Mouse (Mus musculus): ENCODE results near the gene Rdh16. TPM values are rescaled to one million over a fixed set of nuclear protein-coding genes. Genes with fewer than 3 reads are reported as not detected.
"Not testable (repeated sequence)": the region's sequence is repeated elsewhere in the genome, so short reads cannot be mapped to it uniquely, and the experiment has no call there.

Gene Rdh16
- polyA plus RNA-seq, 1 experiment from 2014 or later = not detected

- H3K36me3 ChIP-seq (replicated peaks); H3K27me3 ChIP-seq (replicated peaks); H3K9me3 ChIP-seq; H3K4me3 ChIP-seq; ATAC-seq (replicated peaks); H3K4me2 ChIP-seq; H3K9ac ChIP-seq; H3K27ac ChIP-seq; H3K4me1 ChIP-seq: not testable (repeated sequence)
- WGBS = 72% methylated on average over 1 of the region's 1 CpGs
These were observed 15.5 kb upstream of the Rdh16 start for GRCm38 (mm10) chr10:127785411-127785810.

GRCm38 (mm10) chr10:127799295-127799694, 1.7 kb upstream of the Rdh16 start:
- 61% methylated on average over 1 of the region's 1 CpGs for WGBS
- ATAC-seq (replicated peaks) = no peak
- no peak overlapping the region for H3K4me2 ChIP-seq
- H3K9ac ChIP-seq = no peak overlapping the region
- no peak overlapping the region for H3K4me3 ChIP-seq
- no peaks in the 10 kb centered on the region for H3K4me1 ChIP-seq
- H3K27me3 ChIP-seq (replicated peaks) = no peaks in the 10 kb centered on the region
- no peak overlapping the region for H3K27ac ChIP-seq
- H3K36me3 ChIP-seq (replicated peaks) = no peaks in the 10 kb centered on the region
- no peaks in the 10 kb centered on the region for H3K9me3 ChIP-seq

GRCm38 (mm10) chr10:127801612-127802011, 660 bp downstream of the Rdh16 start:
- ATAC-seq (replicated peaks) = no peak
- Histone ChIP-seq H3K36me3 (replicated peaks) (no peaks in the 10 kb centered on the region), H3K27me3 (replicated peaks) (no peaks in the 10 kb centered on the region), H3K27ac (no peak overlapping the region), H3K9ac (no peak overlapping the region), H3K4me1 (no peaks in the 10 kb centered on the region), H3K9me3 (no peaks in the 10 kb centered on the region), H3K4me3 (no peak overlapping the region), H3K4me2 (no peak overlapping the region)
- WGBS = 86% methylated on average over 2 of the region's 2 CpGs

- no peaks in the 10 kb centered on the region for H3K9me3 ChIP-seq
- H3K4me3 ChIP-seq = no peak overlapping the region
- ATAC-seq (replicated peaks) = no peak
- 80% methylated on average over 5 of the region's 5 CpGs for WGBS
- no peaks in the 10 kb centered on the region for H3K4me1 ChIP-seq
- H3K9ac ChIP-seq = no peak overlapping the region
- no peak overlapping the region for H3K27ac ChIP-seq
- H3K4me2 ChIP-seq = no peak overlapping the region
- no peaks in the 10 kb centered on the region for H3K27me3 ChIP-seq (replicated peaks)
- H3K36me3 ChIP-seq (replicated peaks) = no peaks in the 10 kb centered on the region
These were observed 1.3 kb downstream of the Rdh16 start for GRCm38 (mm10) chr10:127802236-127802635.

GRCm38 (mm10) chr10:127804416-127804815, 3.5 kb downstream of the Rdh16 start:
- no peak overlapping the region for H3K4me2 ChIP-seq
- no peak overlapping the region for H3K9ac ChIP-seq
- ATAC-seq (replicated peaks) = no peak
- H3K36me3 ChIP-seq (replicated peaks) = no peaks in the 10 kb centered on the region
- H3K4me3 ChIP-seq = no peak overlapping the region
- H3K9me3 ChIP-seq = no peaks in the 10 kb centered on the region
- no peaks in the 10 kb centered on the region for H3K27me3 ChIP-seq (replicated peaks)
- 45% methylated on average over 7 of the region's 7 CpGs for WGBS
- H3K4me1 ChIP-seq = no peaks in the 10 kb centered on the region
- no peak overlapping the region for H3K27ac ChIP-seq

- ATAC-seq (replicated peaks) = no peak
- Histone ChIP-seq H3K9me3 (peaks cover 2% of the 10 kb centered on the region; the same call in 1 of the 2 replicates), H3K4me3 (no peak overlapping the region), H3K27ac (no peak overlapping the region), H3K4me1 (no peaks in the 10 kb centered on the region), H3K4me2 (no peak overlapping the region), H3K36me3 (replicated peaks) (no peaks in the 10 kb centered on the region), H3K27me3 (replicated peaks) (no peaks in the 10 kb centered on the region), H3K9ac (no peak overlapping the region)
These were observed 14.9 kb downstream of the Rdh16 start for GRCm38 (mm10) chr10:127815888-127816287.

GRCm38 (mm10) chr10:127817268-127817910, 16.4 kb downstream of the Rdh16 start:
- H3K9ac ChIP-seq; H3K4me1 ChIP-seq; H3K4me2 ChIP-seq; ATAC-seq (replicated peaks); H3K36me3 ChIP-seq (replicated peaks); H3K4me3 ChIP-seq; H3K9me3 ChIP-seq; H3K27me3 ChIP-seq (replicated peaks); H3K27ac ChIP-seq: not testable (repeated sequence)
- 89% methylated on average over 4 of the region's 4 CpGs for WGBS

DNA sequence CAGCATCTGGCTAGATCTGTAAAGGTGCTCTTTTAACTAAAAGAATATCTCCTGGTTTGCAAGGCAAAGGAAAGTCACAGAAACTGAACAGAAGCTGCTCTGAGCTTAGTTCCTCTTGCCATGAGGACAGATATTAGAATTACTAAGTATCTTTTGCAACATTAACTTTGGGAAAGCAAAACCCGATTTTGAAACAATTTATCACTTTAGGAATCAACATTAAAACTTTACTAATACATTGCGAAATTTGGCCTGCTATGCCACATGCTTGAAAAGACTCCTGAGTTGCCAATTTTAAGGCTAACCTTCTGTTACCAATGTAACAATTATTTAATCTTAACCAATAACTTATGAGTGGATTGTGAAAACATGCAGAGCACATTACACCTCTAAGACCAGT, 20.9 kb downstream of the Rdh16 start:
- not testable (repeated sequence) for H3K27me3 ChIP-seq (replicated peaks)
- 92% methylated on average over 2 of the region's 2 CpGs for WGBS

GRCm38 (mm10) chr10:127825386-127825785, 24.4 kb downstream of the Rdh16 start:
- WGBS = 81% methylated on average over 6 of the region's 6 CpGs
- no peak for ATAC-seq (replicated peaks)

More for the DNA sequence above, 20.9 kb downstream of the Rdh16 start:
- H3K4me3 ChIP-seq; H3K9ac ChIP-seq; H3K4me2 ChIP-seq; H3K4me1 ChIP-seq; H3K27ac ChIP-seq; ATAC-seq (replicated peaks); H3K36me3 ChIP-seq (replicated peaks); H3K9me3 ChIP-seq: not testable (repeated sequence)

GRCm38 (mm10) chr10:127829121-127829520, 28.2 kb downstream of the Rdh16 start:
- ATAC-seq (replicated peaks) = no peak
- Histone ChIP-seq H3K27me3 (replicated peaks) (no peaks in the 10 kb centered on the region), H3K4me1 (no peaks in the 10 kb centered on the region), H3K4me3 (no peak overlapping the region), H3K9ac (no peak overlapping the region), H3K4me2 (no peak overlapping the region), H3K36me3 (replicated peaks) (no peaks in the 10 kb centered on the region), H3K9me3 (no peaks in the 10 kb centered on the region), H3K27ac (no peak overlapping the region)
- 79% methylated on average over 3 of the region's 3 CpGs for whole genome bisulfite sequencing

More at GRCm38 (mm10) chr10:127825386-127825785, 24.4 kb downstream of the Rdh16 start:
- Histone ChIP-seq H3K9ac (no peak overlapping the region), H3K36me3 (replicated peaks) (no peaks in the 10 kb centered on the region), H3K9me3 (peaks cover 4% of the 10 kb centered on the region; the same call in 1 of the 2 replicates), H3K27me3 (replicated peaks) (no peaks in the 10 kb centered on the region), H3K4me3 (no peak overlapping the region), H3K4me2 (no peak overlapping the region), H3K27ac (no peak overlapping the region), H3K4me1 (no peaks in the 10 kb centered on the region)

- ATAC-seq (replicated peaks); H3K27ac ChIP-seq; H3K27me3 ChIP-seq (replicated peaks); H3K36me3 ChIP-seq (replicated peaks); H3K9me3 ChIP-seq; H3K9ac ChIP-seq; H3K4me1 ChIP-seq; H3K4me3 ChIP-seq; H3K4me2 ChIP-seq: not testable (repeated sequence)
- WGBS = 98% methylated on average over 1 of the region's 1 CpGs
These were observed 33.2 kb downstream of the Rdh16 start for GRCm38 (mm10) chr10:127834186-127834585.

DNA sequence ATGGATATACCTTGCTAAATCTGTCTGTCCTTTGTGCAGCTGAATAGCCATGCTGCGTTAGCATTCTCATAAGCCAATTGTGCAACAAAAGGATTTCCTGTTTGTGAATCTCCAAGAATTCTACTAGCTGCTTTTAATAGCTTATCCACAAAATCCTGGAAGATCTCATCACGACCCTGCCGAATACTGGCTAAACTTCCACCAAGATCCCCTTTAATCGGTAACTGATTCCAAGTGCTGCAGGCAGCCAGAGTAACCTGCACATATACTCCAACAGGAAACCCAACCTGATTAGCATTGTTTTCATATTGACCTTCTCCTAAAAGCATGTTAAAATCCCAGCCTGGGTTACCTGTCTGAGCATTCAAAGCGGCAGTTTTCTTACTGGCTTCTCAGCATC, 34.3 kb downstream of the Rdh16 start:
- H3K4me2 ChIP-seq = no peak overlapping the region
- no peak overlapping the region for H3K9ac ChIP-seq
- H3K27me3 ChIP-seq (replicated peaks) = no peaks in the 10 kb centered on the region
- no peaks in the 10 kb centered on the region for H3K4me1 ChIP-seq
- H3K36me3 ChIP-seq (replicated peaks) = no peaks in the 10 kb centered on the region
- no peak overlapping the region for H3K27ac ChIP-seq
- no peaks in the 10 kb centered on the region for H3K9me3 ChIP-seq
- WGBS = 75% methylated on average over 5 of the region's 5 CpGs
- H3K4me3 ChIP-seq = no peak overlapping the region
- ATAC-seq (replicated peaks) = no peak

- H3K36me3 ChIP-seq (replicated peaks); H3K4me1 ChIP-seq; H3K27ac ChIP-seq; H3K27me3 ChIP-seq (replicated peaks); H3K9me3 ChIP-seq; H3K4me3 ChIP-seq; H3K4me2 ChIP-seq; H3K9ac ChIP-seq; ATAC-seq (replicated peaks): not testable (repeated sequence)
- 92% methylated on average over 5 of the region's 5 CpGs for WGBS
These were observed 36.8 kb downstream of the Rdh16 start for GRCm38 (mm10) chr10:127837793-127838192.

Data from midbrain, embryonic 15.5 days (tissue).